Mouse (Mus musculus) erythroid progenitor cell, adult 5-6 weeks (primary cell): ENCODE results near the gene Srgap2. TPM values are rescaled to one million over a fixed set of nuclear protein-coding genes. Genes with fewer than 3 reads are reported as not detected.

ENCODE experiments used
- ATAC-seq: replicated peaks from 2 replicates; pipeline ENCODE4 v1.8.0; 2016; ENCODE audit warnings: moderate number of reproducible peaks, mild to moderate bottlenecking, moderate TSS enrichment, inconsistent platforms; ENCODE audit not compliant: poor library complexity, low FRiP score, severe bottlenecking
- total RNA-seq, 2 experiments: library from RNA; stranded (forward) in 1 of 2; stranded (reverse) in 1 of 2; fragments of 150-400 nt in 1 of 2; fragments of 186-747, 209-891 nt in 1 of 2; gene quantifications; 2 replicates each; pipeline versions ENCODE4 v1.2.3 to v1.2.4; 2015 to 2017; ENCODE audit warnings: low replicate concordance in 2 of 2

The Srgap2 gene
- total RNA-seq, 2 experiments from 2014 or later = 20.1 to 31.3 TPM

DNA sequence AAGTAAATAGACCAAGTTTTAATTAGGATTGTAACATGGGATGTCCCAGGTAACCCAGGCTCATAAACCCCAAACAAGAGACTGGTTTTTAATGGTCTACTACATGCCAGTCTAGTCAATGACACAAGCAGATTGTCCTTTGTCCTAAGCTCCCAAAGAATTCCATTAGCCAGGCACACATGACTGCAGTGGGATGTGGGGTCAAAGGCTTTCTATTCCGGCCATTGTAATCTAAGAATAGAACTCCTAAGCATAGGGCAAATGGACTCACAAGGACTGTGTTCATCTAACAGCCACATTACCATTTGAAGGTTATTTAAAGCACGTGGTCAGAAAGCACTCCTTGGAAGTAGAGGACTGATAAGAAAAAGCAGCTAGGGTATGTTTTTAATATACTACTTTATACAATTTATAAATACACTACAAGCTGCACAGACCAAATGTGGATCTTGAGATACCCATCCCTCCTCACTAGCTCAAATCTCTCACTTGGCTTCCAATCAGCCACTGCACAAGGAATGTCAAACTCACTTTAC, 48.3 kb downstream of the Srgap2 start:
- ATAC-seq = no peak

- ATAC-seq = no peak
Measured at GRCm38 (mm10) chr1:131475306-131475705, 51.8 kb downstream of the Srgap2 start.

- no peak for ATAC-seq
Measured at GRCm38 (mm10) chr1:131473631-131474118, 53.5 kb downstream of the Srgap2 start.

GRCm38 (mm10) chr1:131470597-131470996, 56.6 kb downstream of the Srgap2 start:
- ATAC-seq = no peak

DNA sequence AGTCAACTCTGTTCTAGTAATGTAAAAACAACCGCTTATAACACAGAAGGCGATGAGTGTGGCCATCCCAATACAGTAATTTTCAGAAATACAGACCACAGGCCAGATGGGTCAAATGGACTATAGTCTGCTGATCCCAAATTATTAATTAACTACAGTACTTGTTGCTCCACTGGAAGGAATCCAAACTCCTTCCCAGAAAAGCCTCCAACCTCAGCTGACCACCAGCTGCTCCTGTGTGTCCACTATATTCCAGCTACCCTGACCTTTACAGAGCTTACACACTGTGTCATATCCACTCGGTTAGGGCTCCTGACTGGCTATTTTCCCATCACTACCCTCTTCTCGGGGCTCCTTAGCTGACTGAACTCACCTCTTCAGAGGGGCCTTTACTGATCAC, 61.3 kb downstream of the Srgap2 start:
- ATAC-seq = no peak

DNA sequence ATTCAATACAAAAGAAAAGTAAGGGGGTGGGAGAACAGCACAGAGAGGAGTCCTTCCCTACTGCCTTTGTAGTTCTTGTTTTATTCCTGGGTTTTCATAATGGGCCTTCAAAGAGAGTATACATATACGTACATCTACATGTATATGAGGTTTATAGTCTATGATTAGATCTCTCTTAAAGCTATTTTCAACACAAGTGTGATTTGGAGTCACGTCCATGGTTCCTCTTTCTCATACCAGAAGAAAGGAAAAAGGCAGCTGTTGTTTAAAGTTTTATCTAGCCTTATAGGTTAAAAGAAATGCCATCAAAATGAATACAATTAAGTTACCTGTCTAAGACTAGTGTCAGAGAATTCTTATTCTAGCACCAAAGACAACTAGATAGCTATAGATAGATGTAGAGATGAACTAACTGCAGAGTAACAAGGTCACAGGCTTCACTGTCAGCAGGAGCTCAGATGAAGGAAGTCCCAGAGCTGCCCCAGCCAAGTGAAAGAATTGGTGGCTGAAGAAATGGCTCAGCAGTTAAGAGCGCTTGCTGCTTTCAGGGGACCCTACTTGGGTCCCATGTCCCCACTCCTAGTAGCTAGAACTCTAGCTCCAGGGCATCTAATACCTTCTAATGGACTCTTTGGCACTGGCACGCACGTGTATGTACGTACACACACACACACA, 63.1 kb downstream of the Srgap2 start:
- no peak for ATAC-seq

GRCm38 (mm10) chr1:131462541-131463067, 64.5 kb downstream of the Srgap2 start:
- no peak for ATAC-seq

DNA sequence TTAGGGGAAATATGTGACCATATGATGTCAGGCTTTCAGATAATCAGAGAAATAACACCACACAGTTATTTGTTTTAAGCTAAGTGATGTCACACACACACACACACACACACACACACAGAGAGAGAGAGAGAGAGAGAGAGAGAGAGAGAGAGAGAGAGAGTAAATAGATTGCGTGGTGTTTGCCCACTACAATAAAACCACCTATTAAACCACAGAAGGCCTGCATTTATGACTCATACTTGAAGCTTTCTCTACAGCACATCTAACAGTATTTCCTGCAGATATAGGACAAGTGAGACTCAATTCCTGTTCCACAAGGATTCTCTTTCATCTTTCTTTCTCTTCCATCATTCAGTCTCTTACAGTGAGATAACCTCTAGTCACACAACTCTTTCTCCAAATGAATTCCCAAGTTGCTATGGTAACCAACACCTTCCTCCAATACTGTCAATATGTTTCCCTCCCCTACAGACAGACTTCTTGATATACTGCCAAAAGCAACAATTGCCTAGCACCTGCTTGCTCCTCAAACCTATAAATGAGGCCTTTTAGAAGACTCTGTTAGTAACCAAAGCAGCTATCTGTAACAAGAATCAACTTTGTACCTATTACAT, 66.1 kb downstream of the Srgap2 start:
- no peak for ATAC-seq

DNA sequence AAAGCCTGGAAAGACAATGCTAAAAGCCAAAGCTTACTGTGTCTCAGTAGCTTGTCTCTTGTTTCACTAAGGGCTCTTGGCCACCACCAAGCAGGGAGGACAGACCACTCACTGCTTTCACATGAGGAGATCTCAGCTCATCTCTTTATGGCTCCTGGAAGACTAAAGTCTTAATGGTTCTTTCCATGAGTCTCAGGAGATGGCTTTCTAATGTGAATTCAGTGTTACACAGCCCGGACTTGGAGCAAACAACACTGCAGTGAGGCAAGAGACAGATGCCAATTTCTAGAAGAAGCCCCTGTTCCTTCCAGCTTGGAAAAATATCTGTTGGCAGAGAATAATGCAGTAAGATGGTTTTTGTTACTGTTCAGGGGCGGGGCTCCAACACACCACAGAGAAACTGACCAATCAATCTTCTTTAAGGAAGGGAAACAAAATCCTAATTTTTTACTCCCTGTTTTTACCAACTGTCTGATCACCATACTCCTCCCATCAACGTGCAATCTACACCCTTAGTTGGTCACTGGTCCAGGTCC, 71.7 kb downstream of the Srgap2 start:
- no peak for ATAC-seq

- peak; percentile 72; the same call in 1 of the 2 replicates for ATAC-seq
Measured at GRCm38 (mm10) chr1:131454386-131454785, 72.8 kb downstream of the Srgap2 start.

GRCm38 (mm10) chr1:131453335-131453734, 73.8 kb downstream of the Srgap2 start:
- ATAC-seq = no peak

DNA sequence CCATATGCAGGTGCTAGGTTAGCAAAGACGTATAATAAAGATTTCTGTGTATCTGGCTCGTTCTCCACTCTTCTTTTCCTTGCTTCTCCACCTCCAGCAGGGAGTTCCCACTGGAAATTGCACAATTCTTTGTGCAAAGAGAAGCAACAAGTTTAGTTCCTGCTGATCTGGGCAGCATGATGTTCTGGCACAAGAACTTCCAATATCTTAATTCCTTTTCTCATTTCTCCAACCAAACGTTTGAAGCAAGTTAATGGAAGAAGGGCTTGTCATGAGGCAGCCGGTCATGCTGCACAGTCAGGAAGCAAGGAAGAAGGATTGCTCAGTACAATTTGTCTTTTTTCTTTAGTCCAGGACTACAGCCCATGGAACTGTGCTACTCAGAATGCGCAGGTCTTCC, 78.8 kb downstream of the Srgap2 start:
- no peak for ATAC-seq

GRCm38 (mm10) chr1:131447333-131447732, 79.8 kb downstream of the Srgap2 start:
- ATAC-seq = peak; percentile 98

GRCm38 (mm10) chr1:131446577-131446976, 80.6 kb downstream of the Srgap2 start:
- no peak for ATAC-seq

DNA sequence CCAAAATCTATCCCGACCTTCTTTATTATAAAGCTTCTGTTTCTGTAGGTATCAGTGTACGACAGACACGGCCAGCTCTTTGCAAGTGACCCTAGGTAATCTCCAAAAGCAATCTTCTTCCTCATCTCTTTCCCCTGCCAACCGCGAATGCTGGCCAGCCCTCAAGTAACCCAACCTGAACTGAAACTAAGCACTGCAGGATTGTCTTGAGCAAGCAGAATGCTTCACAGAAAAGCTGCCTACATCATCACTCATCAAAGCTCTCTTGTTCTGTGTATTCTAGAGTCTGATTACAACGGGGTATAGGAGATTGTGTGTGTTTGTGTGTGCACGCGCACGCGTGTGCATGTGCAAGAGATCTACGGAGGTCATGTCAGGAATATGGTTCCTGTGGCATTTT, 88.6 kb downstream of the Srgap2 start:
- no peak for ATAC-seq

DNA sequence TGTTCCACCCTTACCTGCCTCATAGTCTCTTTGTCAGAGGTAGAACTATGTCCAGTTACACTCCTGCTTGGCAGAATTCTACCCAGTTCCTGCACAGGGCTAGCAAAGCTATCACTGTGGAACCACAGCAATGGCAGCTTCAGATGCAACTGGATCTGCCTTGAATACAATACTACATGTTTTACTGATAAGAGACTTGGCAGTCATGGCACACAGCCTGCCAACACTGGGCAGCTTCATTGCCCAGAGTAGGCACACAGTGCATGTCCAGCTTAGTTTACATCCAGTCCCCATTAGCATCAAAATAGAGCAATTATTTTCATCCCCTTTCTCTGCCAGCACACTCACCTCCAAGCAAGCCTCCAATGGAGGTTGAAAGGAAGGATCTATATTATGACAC, 89.2 kb downstream of the Srgap2 start:
- no peak for ATAC-seq

DNA sequence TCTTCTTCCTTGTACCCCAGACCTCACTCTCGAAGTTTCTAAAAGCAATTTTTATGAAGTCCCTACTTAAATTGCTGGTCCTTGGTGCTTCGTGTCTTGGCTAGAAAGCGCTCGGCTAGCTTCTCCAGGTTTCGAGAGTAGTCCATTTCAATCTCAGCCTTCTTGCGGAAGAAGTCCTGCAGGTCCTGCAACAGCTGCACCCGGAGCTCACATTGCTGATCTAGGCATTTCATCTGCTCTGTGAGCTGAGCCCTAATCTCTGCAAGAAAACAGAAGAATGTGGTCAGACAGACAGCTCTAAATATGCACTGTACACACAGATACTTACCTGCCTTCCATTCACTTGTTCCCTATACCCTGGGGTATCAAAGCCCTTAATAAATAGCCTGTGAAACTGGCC, 90.5 kb downstream of the Srgap2 start:
- no peak for ATAC-seq

- ATAC-seq = no peak
Measured at GRCm38 (mm10) chr1:131431456-131432246, 95.5 kb downstream of the Srgap2 start.

DNA sequence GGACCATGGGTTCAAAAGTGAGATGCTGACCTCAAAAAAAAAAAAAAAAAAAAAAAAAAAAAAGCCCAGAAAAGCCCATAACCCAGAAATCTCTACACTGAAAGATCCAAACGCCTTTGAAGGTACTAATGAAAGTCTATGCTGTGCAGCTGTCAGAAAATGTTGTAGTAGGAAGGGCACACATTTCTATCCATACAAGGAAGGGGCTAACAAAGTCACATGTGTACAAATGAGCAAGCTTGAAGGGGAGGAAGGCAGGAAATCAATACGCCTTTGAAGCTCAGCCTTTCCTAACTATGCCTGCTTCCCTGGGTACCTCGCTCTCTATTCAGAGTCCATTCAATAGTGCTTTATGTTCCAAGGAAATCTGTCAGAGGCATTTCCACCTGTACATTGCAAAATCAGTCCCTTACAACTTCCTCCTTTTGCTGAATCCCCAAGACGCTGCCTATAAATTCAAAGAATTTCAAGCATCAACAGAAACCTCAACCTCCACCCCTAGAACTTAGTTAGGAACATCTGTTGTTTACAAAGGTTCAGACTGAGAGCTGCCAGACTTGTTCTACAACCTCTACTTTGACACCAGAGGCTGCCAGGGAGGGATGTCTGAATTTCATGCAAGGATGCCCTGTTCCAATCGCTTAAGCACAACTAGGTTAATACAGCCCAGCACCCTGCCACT, 99.9 kb downstream of the Srgap2 start:
- no peak for ATAC-seq
